Mouse (Mus musculus): ENCODE measurements around the gene Gpr21.

- TF ChIP-seq CTCF (IDR thresholded peaks at IDR 0.05) (no peak), EP300 (IDR thresholded peaks at IDR 0.05) (no peak)
These were observed 860 bp downstream of the Gpr21 start for GRCm38 (mm10) chr2:37516922-37517462.
